Mouse (Mus musculus) layer of hippocampus, adult 18-20 months (tissue): ENCODE measurements around the gene 1700092M07Rik. TPM values are rescaled to one million over a fixed set of nuclear protein-coding genes. Genes with fewer than 3 reads are reported as not detected.

ENCODE experiments used
- DNase-seq, 2 experiments: peaks; one replicate each; pipeline ENCODE4 v3.0.0; 2022; ENCODE audit warnings: low spot score in 2 of 2
- microRNA-seq, 2 experiments: library from miRNA; unstranded; fragments of <30 nt; microRNA quantifications; one replicate each; pipeline ENCODE4 v1.2.0; 2021
- total RNA-seq, 2 experiments: library from RNA; stranded (reverse); gene quantifications; 2 replicates each; pipeline ENCODE4 v1.2.3; 2021

Gene 1700092M07Rik
- total RNA-seq, 2 experiments from 2014 or later = 1.9 to 2.1 TPM

DNA sequence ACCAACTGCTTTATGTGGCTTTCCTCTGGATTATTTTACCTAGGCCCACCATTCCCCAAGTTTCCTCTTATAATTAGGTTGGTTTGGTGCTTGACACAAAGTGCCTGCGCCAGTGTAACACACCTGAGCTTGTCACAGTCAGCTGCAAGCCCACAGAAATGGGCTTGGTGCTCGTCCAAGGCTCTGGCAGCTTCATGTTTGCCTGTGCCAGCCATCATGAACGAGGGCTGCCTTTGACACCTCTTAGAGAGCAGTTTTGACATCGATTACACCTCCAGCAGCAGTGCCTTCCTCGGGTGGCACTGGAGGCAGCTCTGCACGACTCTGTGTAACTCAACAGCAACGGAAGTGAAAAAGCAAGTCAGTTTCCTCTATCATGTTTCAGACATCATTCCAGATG lies 49.7 kb downstream of the 1700092M07Rik start:
- no peak for DNase-seq

Small RNA genes within 50 kb of the gene (microRNA-seq; reads per million reads assigned to microRNA genes)
- 0 reads per million in 2 experiments for gene Mir6992

Other genes starting within 250 kb of the 1700092M07Rik start
- 1 to 10 TPM; 6.3 to 6.9 TPM for gene Slc22a8, start 149.5 kb upstream of the 1700092M07Rik start, total RNA-seq
- gene Slc22a6, start 122.7 kb upstream of the 1700092M07Rik start, total RNA-seq = 1 to 10 TPM; 1.6 to 2.1 TPM
- 100 to 1,000 TPM; 178 to 184 TPM for gene Chrm1, start 76.9 kb upstream of the 1700092M07Rik start, total RNA-seq
- gene Slc3a2, start 17.3 kb upstream of the 1700092M07Rik start, total RNA-seq = 100 to 1,000 TPM; 145 to 153 TPM
- gene Wdr74, start 4.9 kb upstream of the 1700092M07Rik start, total RNA-seq = 10 to 100 TPM; 53.0 to 55.2 TPM
- 10 to 100 TPM; 59.5 to 63.6 TPM for gene Stx5a, start 695 bp downstream of the 1700092M07Rik start, total RNA-seq
- gene Nxf1, start 16.4 kb downstream of the 1700092M07Rik start, total RNA-seq = 10 to 100 TPM; 94.5 to 95.3 TPM
- gene Tmem223, start 30.3 kb downstream of the 1700092M07Rik start, total RNA-seq = 10 to 100 TPM; 69.1 to 74.4 TPM
- gene Tmem179b, start 33.7 kb downstream of the 1700092M07Rik start, total RNA-seq = 1 to 10 TPM; 8.6 to 9.6 TPM
- 10 to 100 TPM; 12.8 to 13.8 TPM for gene Taf6l, start 45.7 kb downstream of the 1700092M07Rik start, total RNA-seq
- 100 to 1,000 TPM; 106 to 111 TPM for gene Polr2g, start 57.9 kb downstream of the 1700092M07Rik start, total RNA-seq
- gene Zbtb3, start 61.8 kb downstream of the 1700092M07Rik start, total RNA-seq = 1 to 10 TPM; 6.7 to 7.0 TPM
- 10 to 100 TPM; 39.9 to 41.1 TPM for gene Ttc9c, start 78.6 kb downstream of the 1700092M07Rik start, total RNA-seq
- gene Hnrnpul2, start 79.3 kb downstream of the 1700092M07Rik start, total RNA-seq = 100 to 1,000 TPM; 120 to 125 TPM
- not detected for gene AC129217.1, start 89.1 kb downstream of the 1700092M07Rik start, total RNA-seq
- gene Bscl2, start 96.7 kb downstream of the 1700092M07Rik start, total RNA-seq = 10 to 100 TPM; 94.8 to 97.6 TPM
- 100 to 1,000 TPM; 153 TPM for gene Gng3, start 98.5 kb downstream of the 1700092M07Rik start, total RNA-seq
- gene Lrrn4cl, start 110.0 kb downstream of the 1700092M07Rik start, total RNA-seq = under 1 TPM; 0.42 to 0.68 TPM
- 100 to 1,000 TPM; 103 to 109 TPM for gene Ubxn1, start 130.8 kb downstream of the 1700092M07Rik start, total RNA-seq
- gene Uqcc3, start 140.2 kb downstream of the 1700092M07Rik start, total RNA-seq = 10 to 100 TPM; 30.2 to 30.4 TPM
- gene Lbhd1, start 143.0 kb downstream of the 1700092M07Rik start, total RNA-seq = 1 to 10 TPM; 4.6 to 7.6 TPM
- not detected for gene Gm49403, start 143.2 kb downstream of the 1700092M07Rik start, total RNA-seq
- gene 1810009A15Rik, start 148.1 kb downstream of the 1700092M07Rik start, total RNA-seq = 10 to 100 TPM; 24.2 to 30.3 TPM
- 1 to 10 TPM; 2.4 to 5.1 TPM for gene Gm49416, start 148.2 kb downstream of the 1700092M07Rik start, total RNA-seq
- 10 to 100 TPM; 25.6 to 26.3 TPM for gene Ints5, start 152.3 kb downstream of the 1700092M07Rik start, total RNA-seq
- gene Ganab, start 157.4 kb downstream of the 1700092M07Rik start, total RNA-seq = 100 to 1,000 TPM; 104 to 112 TPM
- 100 to 1,000 TPM; 166 to 169 TPM for gene B3gat3, start 179.7 kb downstream of the 1700092M07Rik start, total RNA-seq
- gene Rom1, start 188.6 kb downstream of the 1700092M07Rik start, total RNA-seq = 1 to 10 TPM; 4.7 to 6.6 TPM
- 10 to 100 TPM in 1 of 2 experiments, 1 to 10 TPM in 1; 9.8 to 10.4 TPM for gene Eml3, start 188.8 kb downstream of the 1700092M07Rik start, total RNA-seq
- 10 to 100 TPM; 51.6 to 53.4 TPM for gene Mta2, start 201.2 kb downstream of the 1700092M07Rik start, total RNA-seq
- gene Tut1, start 213.1 kb downstream of the 1700092M07Rik start, total RNA-seq = 10 to 100 TPM; 21.9 to 22.5 TPM
- 100 to 1,000 TPM; 257 to 269 TPM for gene Eef1g, start 226.3 kb downstream of the 1700092M07Rik start, total RNA-seq
- 10 to 100 TPM; 18.1 to 19.9 TPM for gene Ahnak, start 248.6 kb downstream of the 1700092M07Rik start, total RNA-seq